Mouse (Mus musculus) kidney, embryonic 14.5 days (tissue): ENCODE measurements at regions not wholly inside any gene's neighbourhood (a gene's known extent, or its start where the extent isn't known, plus 50 kb on each side); places are given as distances from the start of the nearest gene placed in this dataset. TPM values are rescaled to one million over a fixed set of nuclear protein-coding genes. Genes with fewer than 3 reads are reported as not detected.

Experiments
- ATAC-seq: fragments of 200-750 bp; cut with Nextera tagmentation; 2 replicates; pipeline ENCODE4 v1.8.0; 2017; ENCODE audit warnings: moderate number of reproducible peaks, mild to moderate bottlenecking, moderate TSS enrichment, moderate library complexity; ENCODE audit not compliant: low FRiP score, low TSS enrichment
- H3K27ac ChIP-seq: fragments of 300-500 bp; sonication (generic); 2 replicates; pipeline ENCODE4 v1.5.1; 2014; ENCODE audit warnings: low read depth, mild to moderate bottlenecking, low read length, moderate library complexity, mixed read lengths
- H3K27me3 ChIP-seq: fragments of 300-500 bp; sonication (generic); 2 replicates; pipeline ENCODE4 v1.6.1; 2014; ENCODE audit warnings: mild to moderate bottlenecking, low read length; ENCODE audit not compliant: control insufficient read depth, insufficient read depth
- H3K36me3 ChIP-seq: fragments of 300-500 bp; sonication (generic); 2 replicates; pipeline ENCODE4 v1.6.1; 2014; ENCODE audit warnings: low read length, mixed read lengths; ENCODE audit not compliant: control insufficient read depth, insufficient read depth
- H3K4me1 ChIP-seq: fragments of 300-500 bp; sonication (generic); 2 replicates; pipeline ENCODE4 v1.6.1; 2014; ENCODE audit warnings: low read length, mixed read lengths; ENCODE audit not compliant: control insufficient read depth, insufficient read depth
- H3K4me2 ChIP-seq: fragments of 300-500 bp; sonication (generic); replicated peaks from 2 replicates; pipeline ENCODE4 v1.6.1; 2014; ENCODE audit warnings: low read depth, mild to moderate bottlenecking, low read length
- H3K4me3 ChIP-seq: fragments of 300-500 bp; sonication (generic); 2 replicates; pipeline ENCODE4 v1.5.1; 2014; ENCODE audit warnings: mild to moderate bottlenecking, low read length
- H3K9ac ChIP-seq: fragments of 300-500 bp; sonication (generic); 2 replicates; pipeline ENCODE4 v1.6.1; 2014; ENCODE audit warnings: low read depth, mild to moderate bottlenecking, low read length, moderate library complexity
- H3K9me3 ChIP-seq: fragments of 300-500 bp; sonication (generic); 2 replicates; pipeline ENCODE4 v1.6.1; 2016; ENCODE audit warnings: low read length; ENCODE audit not compliant: control insufficient read depth
- WGBS: fragments of 180-500 bp; shearing (Covaris S2); extraction: QIAGEN DNeasy Blood & Tissue Kit; methylation state at CpG from one replicate; pipeline ENCODE4 v1.1.7; 2014; 5-methylcytosine and 5-hydroxymethylcytosine counted together
- microRNA-seq: library from miRNA; unstranded; fragments of <30 nt; microRNA quantifications from one replicate; pipeline ENCODE4, GENCODE M21; 2016

DNA sequence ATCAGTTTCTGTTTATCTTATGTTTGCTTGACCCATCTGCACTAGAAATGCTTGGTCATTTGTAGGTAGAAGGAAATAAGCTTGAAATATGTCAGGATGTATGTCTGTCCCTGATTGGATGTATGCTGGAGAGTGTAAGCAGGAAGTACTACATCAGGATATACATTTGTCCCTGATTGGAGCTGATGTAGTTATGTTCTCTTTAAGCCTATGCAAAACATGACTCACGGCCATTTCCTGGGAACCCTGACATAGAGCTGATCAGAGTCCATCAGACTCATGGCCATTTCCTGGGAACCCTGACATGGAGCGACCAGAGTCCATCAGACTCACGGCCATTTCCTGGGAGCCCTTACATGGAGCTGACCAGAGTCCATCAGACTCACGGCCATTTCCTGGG lies 858.6 kb downstream of the Cps1 start:
- Histone ChIP-seq H3K27ac (no peak overlapping the region), H3K4me1 (no peaks in the 10 kb centered on the region), H3K4me3 (no peak overlapping the region), H3K9me3 (no peaks in the 10 kb centered on the region), H3K27me3 (no peaks in the 10 kb centered on the region), H3K9ac (no peak overlapping the region), H3K4me2 (no peak overlapping the region), H3K36me3 (no peaks in the 10 kb centered on the region)
- 81% methylated on average over 4 of the region's 4 CpGs for WGBS
- ATAC-seq, result no peak

Small RNA genes in the stretch of these regions (microRNA-seq; reads per million reads assigned to microRNA genes)
- gene Gm23189, result not detected
